Mouse (Mus musculus) Patski (cell line): Measurements from ENCODE around the gene Bach1. TPM values are rescaled to one million over a fixed set of nuclear protein-coding genes. Genes with fewer than 3 reads are reported as not detected.

Source experiments
- ATAC-seq: fragments of 100-300 bp; one replicate; pipeline ENCODE4 v1.8.0; 2021
- CTCF ChIA-PET: fragments of 350-600 bp; sonication (Branson Sonifier 250); formaldehyde crosslinking; loops from one replicate; lab custom pipeline; 2022; ENCODE audit warnings: inconsistent platforms; lab: Charles Lee
- POLR2A ChIA-PET: fragments of 350-600 bp; sonication (Branson Sonifier 250); formaldehyde crosslinking; loops from one replicate; lab custom pipeline; 2022; ENCODE audit warnings: antibody characterized with exemption, inconsistent platforms; lab: Charles Lee
- DNase-seq: peaks from one replicate; pipeline ENCODE4 v3.0.0-alpha.2; 2011; ENCODE audit warnings: low read depth, low spot score
- H3K27me3 ChIP-seq: fragments of 371-371 bp; one replicate; pipeline ENCODE4 v1.5.1; 2021
- CTCF ChIP-seq: fragments of 100-300 bp; IDR thresholded peaks from one replicate; pipeline ENCODE4 v1.5.1; 2021
- in situ Hi-C: fragments of 300-500 bp; cut with MboI; formaldehyde crosslinking; loops from 3 replicates; pipeline ENCODE4 v1.11.1; 2018; ENCODE audit warnings: low pct_unique_long_range_greater_than_20kb, mixed read lengths
- polyA plus RNA-seq: library from polyadenylated mRNA; unstranded; gene quantifications from one replicate; pipeline ENCODE4 v1.2.3, GENCODE M21; 2021

Bach1 gene
- polyA plus RNA-seq, 1 experiment from 2014 or later = 12.9 TPM

DNA sequence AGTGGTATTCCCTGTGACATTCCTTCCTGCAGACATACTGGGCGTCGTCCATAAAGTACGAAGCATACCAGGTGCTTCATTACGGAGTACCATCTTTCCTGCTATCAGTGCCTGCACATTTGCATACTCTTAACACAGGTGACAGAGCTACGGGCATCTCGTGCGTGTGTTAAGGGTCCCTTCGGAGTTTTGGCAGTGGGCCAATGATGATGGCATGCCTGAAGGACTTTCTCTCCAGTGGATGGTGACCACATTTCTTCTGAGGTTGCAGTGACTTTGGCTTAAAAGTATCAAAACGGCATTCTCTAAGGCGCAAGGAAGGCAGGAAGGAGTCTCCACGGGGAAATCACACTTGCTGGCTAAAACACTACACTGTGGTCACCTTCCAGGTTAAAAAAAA, 37.4 kb downstream of the Bach1 start:
- in situ Hi-C loops = no loop called here
- TF ChIP-seq CTCF = no peak
- no peaks in the 10 kb centered on the region for H3K27me3 ChIP-seq
- no peak for ATAC-seq
- DNase-seq = no peak
- CTCF ChIA-PET = interaction anchor here (1.3 kb wide), 1 partner anchor 10 kb away, joined by 6 read pairs; no protein-coding TSS in a partner anchor
- POLR2A ChIA-PET = no interaction called here

- no peak for ATAC-seq
- POLR2A ChIA-PET = no interaction called here
- no peak for TF ChIP-seq CTCF
- CTCF ChIA-PET = interaction anchor here (0.7 to 1.8 kb wide), 2 partner anchors 33 to 226 kb away, joined by 3 to 4 read pairs; no protein-coding TSS in a partner anchor
- no peak for DNase-seq
- in situ Hi-C loops = no loop called here
- H3K27me3 ChIP-seq = no peaks in the 10 kb centered on the region
These were observed 38.6 kb downstream of the Bach1 start for GRCm38 (mm10) chr16:87737296-87737695.

- H3K27me3 ChIP-seq = no peaks in the 10 kb centered on the region
- POLR2A ChIA-PET = no interaction called here
- TF ChIP-seq CTCF = no peak
- DNase-seq (no peak), ATAC-seq (no peak)
- in situ Hi-C loops = no loop called here
- CTCF ChIA-PET = interaction anchor here (0.7 to 1.8 kb wide), 3 partner anchors 17 to 226 kb away, joined by 3 to 4 read pairs (median 4); no protein-coding TSS in a partner anchor
These were observed 39.3 kb downstream of the Bach1 start for GRCm38 (mm10) chr16:87737842-87738639.

DNA sequence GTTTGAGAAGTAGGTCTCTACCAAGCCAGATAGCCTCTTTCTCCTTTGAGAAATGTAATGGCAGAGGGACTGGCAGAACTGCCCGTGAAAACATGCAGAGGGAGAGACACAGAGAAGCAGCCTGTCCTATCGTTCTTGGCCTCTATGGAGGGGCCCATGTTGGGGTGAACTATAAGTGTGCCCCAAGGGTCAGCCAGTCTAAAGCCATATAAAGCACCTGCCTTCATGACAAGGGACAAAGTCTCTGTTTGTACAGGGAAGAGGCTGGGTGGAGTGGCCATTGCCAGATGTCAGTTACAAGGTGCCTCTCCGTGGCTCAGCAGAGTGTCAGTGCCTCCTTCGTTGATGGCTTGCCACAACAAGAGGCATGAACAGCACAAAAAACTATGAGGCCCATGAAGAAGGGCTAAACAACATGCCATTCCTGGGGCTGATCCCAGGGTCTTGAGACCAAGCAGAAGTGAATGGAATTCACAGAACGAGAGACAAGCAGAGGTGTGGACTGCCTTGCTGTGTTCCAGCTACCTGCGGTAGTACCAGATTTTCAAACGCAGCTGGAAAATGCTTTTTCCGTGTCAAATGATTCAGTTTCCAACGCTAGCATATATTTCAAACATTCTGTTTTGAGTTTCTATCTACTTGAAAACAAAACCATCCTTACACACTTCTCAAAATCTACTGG, 42.4 kb downstream of the Bach1 start:
- DNase-seq = no peak
- ChIA-PET POLR2A (no interaction called here), CTCF (no interaction called here)
- H3K27me3 ChIP-seq = no peaks in the 10 kb centered on the region
- in situ Hi-C loops = no loop called here
- ATAC-seq = no peak
- no peak for TF ChIP-seq CTCF

DNA sequence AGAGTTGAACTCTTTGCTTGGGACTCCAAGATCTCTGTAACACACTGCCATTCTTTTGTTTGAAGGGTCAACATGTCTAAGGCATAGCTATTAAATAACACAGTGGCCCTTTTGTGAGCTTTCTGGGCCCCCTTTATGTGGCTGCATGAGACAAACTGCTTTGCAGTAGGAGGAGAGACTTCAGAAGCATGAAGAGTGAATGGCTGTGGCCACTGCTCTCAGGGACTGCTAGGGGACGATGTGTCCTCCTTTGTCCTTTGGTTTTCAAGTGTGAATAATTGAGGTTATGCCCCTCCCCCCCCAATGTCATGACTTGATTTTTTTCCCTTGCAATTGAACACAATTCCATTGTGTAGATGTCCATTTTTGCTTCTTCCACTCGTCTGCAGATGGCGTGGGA, 44.9 kb downstream of the Bach1 start:
- in situ Hi-C loops = no loop called here
- CTCF ChIA-PET = interaction anchor here (1.0 kb wide), 1 partner anchor 214 kb away, joined by 4 read pairs; no protein-coding TSS in a partner anchor
- DNase-seq = no peak
- POLR2A ChIA-PET = no interaction called here
- ATAC-seq = no peak
- no peaks in the 10 kb centered on the region for H3K27me3 ChIP-seq
- TF ChIP-seq CTCF = no peak

DNA sequence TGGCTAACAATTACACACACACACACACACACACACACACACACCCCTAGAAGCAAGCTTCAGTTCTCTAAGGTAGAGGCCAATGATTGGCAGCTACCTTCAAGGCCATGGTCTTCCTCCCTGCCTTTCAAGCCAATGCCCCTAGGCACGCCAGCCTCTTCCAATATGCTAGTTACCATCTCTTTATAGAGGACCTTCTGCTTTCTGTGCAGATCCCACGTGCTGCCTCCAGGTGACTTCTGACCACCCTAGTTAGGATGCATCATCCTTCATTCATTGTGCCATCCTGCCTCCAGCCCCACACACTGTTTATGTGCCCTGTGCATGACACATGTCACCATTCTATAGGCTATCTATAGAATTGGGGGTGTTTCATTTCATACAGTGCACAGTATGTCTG, 45.6 kb downstream of the Bach1 start:
- TF ChIP-seq CTCF = no peak
- no peaks in the 10 kb centered on the region for H3K27me3 ChIP-seq
- ChIA-PET CTCF (interaction anchor here (1.0 kb wide), 1 partner anchor 215 kb away, joined by 4 read pairs; no protein-coding TSS in a partner anchor), POLR2A (no interaction called here)
- ATAC-seq (no peak), DNase-seq (no peak)
- in situ Hi-C loops = no loop called here

DNA sequence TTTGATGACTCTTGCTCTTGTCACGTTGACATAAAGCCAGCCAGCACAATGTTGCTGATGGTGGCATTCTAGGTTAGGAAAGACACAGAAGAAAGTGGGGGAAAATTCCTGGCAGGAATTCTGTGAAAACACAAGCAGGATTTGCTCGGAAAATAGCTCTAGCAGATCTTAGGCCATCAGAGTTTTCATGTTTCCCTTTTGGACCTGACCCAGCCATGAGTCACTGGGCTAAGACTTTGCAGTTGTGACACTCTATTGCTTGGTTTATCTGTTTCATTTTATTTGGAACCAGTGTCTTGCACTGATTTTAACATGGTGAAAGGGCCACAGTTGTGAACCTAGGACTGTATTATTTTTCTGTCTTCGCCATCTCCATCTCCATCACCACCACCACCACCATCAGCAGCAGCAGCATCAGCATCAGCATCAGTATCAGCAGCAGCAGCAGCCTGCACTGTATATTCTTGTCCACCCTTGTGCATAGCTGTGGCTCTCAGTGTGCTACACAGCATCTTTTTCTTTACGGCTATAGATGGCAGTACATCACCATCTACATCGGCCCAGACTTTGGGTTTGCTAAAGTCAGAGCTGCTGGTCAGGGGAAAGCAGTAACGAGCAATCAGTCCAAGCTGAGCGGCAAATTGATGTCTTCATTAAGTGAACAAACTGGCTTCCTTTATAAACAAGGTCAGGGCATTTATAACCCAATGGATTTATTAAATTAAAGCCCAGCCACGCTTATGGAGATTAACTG, 46.6 kb downstream of the Bach1 start:
- CTCF ChIA-PET = interaction anchor here (0.9 to 2.3 kb wide), 5 partner anchors 10 to 209 kb away, joined by 3 to 6 read pairs (median 5); no protein-coding TSS in a partner anchor
- ATAC-seq = peak; percentile 69
- H3K27me3 ChIP-seq = no peaks in the 10 kb centered on the region
- TF ChIP-seq CTCF = no peak
- DNase-seq = no peak
- POLR2A ChIA-PET = no interaction called here
- in situ Hi-C loops = loop anchor here (5.0 kb wide), 1 partner anchor 153 kb away; no protein-coding TSS in a partner anchor

DNA sequence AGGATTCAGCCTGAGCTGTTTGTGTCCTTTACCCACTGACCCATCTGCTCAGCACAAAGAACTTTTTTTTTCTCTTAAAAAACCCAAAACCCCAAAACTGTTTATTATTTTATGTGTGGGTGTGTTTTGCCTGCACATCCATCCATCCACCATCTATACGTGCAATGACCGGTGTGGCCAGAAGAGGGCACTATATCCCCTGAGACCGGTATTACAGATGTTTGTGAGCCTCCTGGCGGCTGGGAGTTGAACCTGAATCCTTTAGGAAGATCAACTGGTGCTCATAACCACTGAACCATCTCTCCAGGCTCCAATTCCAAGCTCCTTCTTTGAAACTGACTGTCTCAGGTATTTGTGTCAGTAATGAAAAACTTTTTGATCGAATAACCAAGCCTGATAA, 48.0 kb downstream of the Bach1 start:
- POLR2A ChIA-PET = interaction anchor here (0.5 kb wide), 1 partner anchor 70 kb away, joined by 3 read pairs; no protein-coding TSS in a partner anchor
- ATAC-seq (peak; percentile 47), DNase-seq (no peak)
- no peaks in the 10 kb centered on the region for H3K27me3 ChIP-seq
- CTCF ChIA-PET = interaction anchor here (0.8 to 2.3 kb wide), 11 partner anchors 9 to 239 kb away, joined by 3 to 6 read pairs (median 4); partner anchors contain the start of gene Bach1
- in situ Hi-C loops = loop anchor here (5.0 kb wide), 1 partner anchor 154 kb away; no protein-coding TSS in a partner anchor
- TF ChIP-seq CTCF = peak; percentile 94

DNA sequence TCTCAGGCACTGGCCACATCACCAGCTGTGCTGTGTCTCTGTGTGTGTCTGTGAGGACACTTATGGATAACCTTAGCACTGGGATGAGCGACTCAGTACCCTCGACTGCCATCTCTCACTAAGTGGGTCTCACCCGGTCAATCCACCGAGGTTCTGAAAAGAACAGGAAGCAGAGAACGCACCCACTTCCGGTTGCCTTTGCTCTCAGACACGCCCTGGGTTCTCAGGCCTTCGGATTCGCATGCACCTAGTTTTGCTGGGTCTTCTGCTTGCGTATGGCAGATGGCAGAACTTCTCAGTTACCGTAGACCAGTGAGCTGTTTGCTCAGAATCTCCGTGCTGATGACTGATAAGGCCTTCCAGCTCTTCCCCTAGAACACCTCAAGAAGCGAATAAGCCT, 52.5 kb downstream of the Bach1 start:
- H3K27me3 ChIP-seq = no peaks in the 10 kb centered on the region
- ATAC-seq = no peak
- in situ Hi-C loops = loop anchor here (5.0 kb wide), 1 partner anchor 249 kb away; no protein-coding TSS in a partner anchor
- CTCF ChIA-PET = interaction anchor here (2.0 kb wide), 1 partner anchor 243 kb away, joined by 7 read pairs; no protein-coding TSS in a partner anchor
- no peak for DNase-seq
- no peak for TF ChIP-seq CTCF
- POLR2A ChIA-PET = no interaction called here

GRCm38 (mm10) chr16:87752482-87752881, 53.7 kb downstream of the Bach1 start:
- ATAC-seq = no peak
- POLR2A ChIA-PET = no interaction called here
- CTCF ChIA-PET = no interaction called here
- no peaks in the 10 kb centered on the region for H3K27me3 ChIP-seq
- TF ChIP-seq CTCF = no peak
- in situ Hi-C loops = loop anchor here (5.0 kb wide), 1 partner anchor 250 kb away; no protein-coding TSS in a partner anchor
- DNase-seq = no peak
